Mouse (Mus musculus) R1 (cell line): ENCODE measurements around the gene Popdc3.
"Not testable (repeated sequence)": the region's sequence is repeated elsewhere in the genome, so short reads cannot be mapped to it uniquely, and the experiment has no call there.

Experiments used
- DNase-seq: peaks from one replicate; pipeline ENCODE4 v3.0.0-alpha.2; 2018; ENCODE audit warnings: low read depth, low spot score

The Popdc3 gene

DNA sequence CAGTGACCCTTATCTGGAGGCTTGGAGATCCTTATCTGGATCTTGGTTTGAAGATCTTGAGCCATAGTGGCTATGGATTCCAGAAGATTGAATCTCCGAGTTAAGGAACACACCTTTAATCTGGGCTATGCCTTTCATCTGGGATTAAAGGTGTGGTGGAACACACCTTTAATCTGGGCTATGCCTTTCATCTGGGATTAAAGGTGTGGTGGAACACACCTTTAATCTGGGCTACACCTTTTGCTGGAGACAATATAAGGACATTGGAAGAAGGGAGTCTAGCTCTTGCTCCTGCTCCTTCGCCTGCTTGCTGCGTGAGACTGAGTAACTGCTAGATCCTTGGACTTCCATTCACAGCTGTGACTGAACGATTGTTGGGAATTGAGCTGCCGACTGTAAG lies at the start of gene Popdc3:
Gene Popdc3, plus strand, starts transcription at position 301 of the 400 bp plus-strand sequence.
- DNase-seq: not testable (repeated sequence)

GRCm38 (mm10) chr10:45129105-45129504 lies 48.8 kb upstream of the Popdc3 start:
- no peak for DNase-seq

DNA sequence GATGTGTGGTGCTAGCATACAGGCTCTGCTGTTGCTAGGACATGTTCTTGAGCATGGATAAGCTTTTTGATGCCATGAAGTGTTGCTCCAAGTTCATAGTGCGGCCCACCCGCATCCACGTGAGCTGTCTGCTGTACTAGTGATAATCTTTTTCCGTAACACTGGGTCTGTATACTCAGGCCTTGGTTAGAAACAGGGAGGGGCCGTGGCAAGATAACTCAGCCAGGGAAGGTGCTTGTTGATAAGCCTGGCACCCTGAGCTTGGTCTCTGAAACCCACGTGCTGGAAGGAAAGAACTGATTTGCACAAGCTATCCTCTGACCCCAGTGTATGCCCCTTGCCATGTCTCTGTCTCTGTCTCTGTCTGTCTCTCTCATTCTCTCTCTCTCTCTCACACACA lies 47.9 kb upstream of the Popdc3 start:
- no peak for DNase-seq

- DNase-seq: peak; percentile 58
Measured at GRCm38 (mm10) chr10:45132371-45132770, 45.5 kb upstream of the Popdc3 start.

DNA sequence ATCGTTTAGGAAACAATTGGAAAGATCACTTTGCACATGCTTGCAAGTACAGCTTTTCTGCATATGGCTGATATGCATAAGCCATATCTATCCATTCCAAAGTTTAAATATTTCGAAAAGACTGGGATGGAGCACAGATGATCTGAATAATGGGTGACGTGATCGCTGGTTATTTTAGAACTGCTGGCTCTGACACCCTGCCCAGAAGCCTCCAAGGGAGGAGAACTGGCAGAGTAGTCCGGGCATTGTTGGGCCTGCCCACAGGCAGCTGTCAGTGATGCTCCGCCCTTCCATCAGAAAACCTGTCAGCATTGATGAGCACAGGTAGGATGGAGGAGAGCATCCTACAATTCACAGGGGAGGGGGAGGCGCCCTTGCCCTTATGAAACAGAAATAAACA lies 41.1 kb upstream of the Popdc3 start:
- DNase-seq: no peak

DNA sequence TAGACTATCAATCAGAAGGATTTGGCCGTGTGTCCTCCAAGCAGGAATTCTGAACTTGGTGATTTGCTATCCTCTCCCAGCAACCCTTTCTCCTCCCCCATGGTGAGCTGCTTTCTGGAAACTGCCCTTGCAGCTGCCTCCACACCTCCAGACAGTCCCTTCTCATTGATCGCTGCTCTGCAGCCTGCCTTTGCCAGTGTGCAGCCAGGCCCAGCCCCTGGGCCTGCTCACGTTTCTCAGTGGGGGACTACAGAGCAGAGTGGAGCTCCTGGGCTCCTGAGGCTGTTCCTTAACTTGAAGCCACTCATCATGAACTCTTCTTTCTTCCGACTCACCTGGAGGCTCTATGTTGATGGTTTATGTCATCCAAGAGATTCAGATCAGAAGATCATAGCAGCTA lies 38.0 kb upstream of the Popdc3 start:
- no peak for DNase-seq

DNA sequence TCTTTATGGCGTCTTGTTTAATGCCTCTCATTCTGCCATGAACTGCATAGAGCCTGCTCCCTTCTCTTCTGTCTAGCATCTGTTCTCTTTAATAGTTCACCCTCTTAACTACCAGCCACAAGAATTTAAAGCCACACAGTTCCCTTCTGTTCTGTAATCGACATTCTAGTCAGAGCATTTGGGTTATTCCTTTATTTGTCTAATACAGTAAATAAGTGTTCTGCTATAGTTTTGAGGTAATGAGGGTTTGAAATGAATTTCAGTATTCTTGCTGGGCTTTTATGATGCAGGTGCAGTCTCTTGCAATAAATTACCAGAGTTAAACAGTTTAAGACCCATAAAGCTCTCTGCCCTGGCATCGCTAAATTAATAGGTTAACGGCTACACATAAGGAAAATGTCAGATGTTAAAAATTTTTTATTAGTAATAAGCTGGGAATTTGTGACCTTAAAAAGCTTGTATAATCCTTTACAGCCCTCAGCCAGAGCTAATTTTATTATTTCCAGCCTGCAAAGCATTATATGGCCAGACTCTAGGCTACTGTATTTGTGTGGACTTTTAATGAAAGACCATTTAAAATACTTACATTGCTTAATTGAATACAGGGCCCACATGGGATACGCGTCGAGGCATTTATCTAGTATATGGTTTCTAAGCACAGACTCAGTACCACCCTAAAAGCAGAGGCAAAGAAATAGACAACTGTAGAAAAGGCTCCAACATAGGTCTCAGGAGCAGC lies 37.3 kb upstream of the Popdc3 start:
- no peak for DNase-seq

- DNase-seq: no peak
Measured at GRCm38 (mm10) chr10:45142359-45142758, 35.5 kb upstream of the Popdc3 start.

- no peak for DNase-seq
Measured at GRCm38 (mm10) chr10:45144038-45144817, 33.7 kb upstream of the Popdc3 start.

GRCm38 (mm10) chr10:45146821-45147220 lies 31.1 kb upstream of the Popdc3 start:
- no peak for DNase-seq

DNA sequence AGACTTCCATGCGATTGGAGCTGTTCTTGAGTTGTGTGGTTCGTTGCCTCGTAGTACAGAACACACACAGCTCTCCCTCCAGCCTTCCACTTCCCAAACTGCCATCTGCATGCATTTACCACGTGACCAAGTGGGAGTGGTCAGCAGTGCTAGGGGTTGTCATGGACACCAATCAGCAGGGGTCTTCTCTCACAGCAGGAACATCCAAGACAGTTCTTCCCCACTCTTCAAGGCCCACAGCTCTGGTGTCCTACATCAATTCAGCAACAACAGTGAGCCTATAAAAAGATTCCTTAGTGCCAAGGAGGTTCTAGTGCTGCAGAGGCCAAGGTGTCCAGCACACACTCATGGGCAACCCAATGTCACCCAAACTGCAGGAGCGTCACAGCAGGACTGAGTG lies 26.8 kb upstream of the Popdc3 start:
- peak; percentile 88 for DNase-seq

DNA sequence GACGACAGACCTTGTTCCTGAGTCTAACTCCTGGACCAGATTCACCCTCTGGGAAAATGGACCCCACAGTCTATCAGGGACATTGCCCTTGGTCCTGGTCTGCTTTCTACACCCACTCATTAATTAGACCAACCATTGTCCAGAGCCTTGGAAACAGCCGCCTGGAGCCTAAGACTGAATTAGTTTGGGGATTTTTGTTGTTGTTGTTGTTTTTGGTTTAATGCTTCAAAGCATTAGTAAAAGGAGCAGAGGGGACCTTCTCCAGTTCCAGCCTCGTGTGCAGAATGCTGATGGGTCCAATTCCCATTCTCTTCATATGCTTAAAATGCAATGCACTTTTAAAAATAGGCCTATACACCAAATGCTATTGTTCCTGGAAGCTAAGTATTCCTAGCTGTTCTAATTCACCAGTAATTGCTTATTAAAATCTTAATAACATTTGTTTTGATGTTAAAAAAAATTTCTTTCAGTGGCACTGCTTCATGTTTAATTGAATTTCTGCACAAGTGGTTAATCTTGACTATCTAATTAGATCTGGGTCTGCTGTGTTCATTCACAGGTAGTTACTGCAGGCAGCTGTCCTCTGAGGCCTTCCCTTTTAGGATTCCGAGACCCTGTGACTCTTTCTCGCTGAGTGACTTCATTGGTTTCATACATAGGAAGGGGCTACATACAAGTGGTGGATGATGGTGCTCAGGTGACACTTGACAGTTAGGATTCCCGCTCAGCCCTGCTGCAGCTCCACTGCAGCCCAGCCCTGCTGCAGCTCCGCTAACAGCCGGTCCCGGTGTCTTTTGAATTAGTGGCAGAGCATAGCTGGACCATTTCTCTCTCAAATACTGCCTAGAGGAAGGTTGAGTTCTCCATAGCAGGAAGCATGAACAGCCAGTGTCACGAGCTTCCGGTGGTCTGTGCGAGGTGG lies 25.9 kb upstream of the Popdc3 start:
- DNase-seq: no peak

- DNase-seq: no peak
Measured at GRCm38 (mm10) chr10:45154557-45155060, 23.3 kb upstream of the Popdc3 start.

GRCm38 (mm10) chr10:45165851-45166250 lies 12.0 kb upstream of the Popdc3 start:
- no peak for DNase-seq

GRCm38 (mm10) chr10:45173927-45174326 lies 4.0 kb upstream of the Popdc3 start:
- DNase-seq: no peak

- DNase-seq: no peak
Measured at GRCm38 (mm10) chr10:45174345-45174744, 3.6 kb upstream of the Popdc3 start.

- no peak for DNase-seq
Measured at GRCm38 (mm10) chr10:45180677-45181326, 2.9 kb downstream of the Popdc3 start.

DNA sequence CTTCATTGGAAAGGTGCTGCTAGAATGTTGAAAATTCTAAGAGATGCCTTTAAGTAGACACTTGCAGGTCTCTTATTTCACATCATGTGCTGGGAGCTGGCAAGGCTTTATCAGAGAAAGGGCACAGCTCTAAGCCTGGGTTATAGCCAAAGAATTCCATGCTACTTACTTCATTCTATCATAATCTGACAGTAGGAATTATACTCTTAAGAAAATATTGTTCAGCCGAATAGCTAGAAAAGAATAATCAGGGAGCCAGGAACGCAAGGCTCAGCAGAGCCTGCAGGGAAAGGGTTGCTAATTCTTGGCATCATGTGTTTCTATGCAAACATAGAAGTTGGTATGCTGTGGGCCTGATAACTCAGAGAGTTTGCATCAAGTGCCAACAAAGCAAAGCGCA lies 3.4 kb downstream of the Popdc3 start:
- no peak for DNase-seq

DNA sequence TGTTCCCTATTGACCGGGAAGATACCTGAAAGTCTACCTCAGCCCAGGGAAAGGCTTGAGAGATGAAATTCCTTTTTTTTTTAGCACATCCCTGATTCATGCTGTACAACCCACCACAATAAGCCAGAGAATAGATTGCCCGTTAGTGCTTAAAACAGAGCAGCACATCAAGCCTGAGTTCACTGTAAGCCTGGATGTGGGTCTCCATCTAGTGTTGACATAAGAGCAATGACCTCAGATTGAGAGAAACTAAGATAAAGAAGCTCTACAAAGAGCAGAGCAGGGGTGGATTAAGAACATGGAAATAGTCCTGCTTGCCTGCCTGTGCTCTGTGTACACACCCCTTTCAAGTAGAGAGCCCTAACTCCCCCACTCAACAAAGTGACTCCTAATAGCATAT lies 7.6 kb downstream of the Popdc3 start:
- no peak for DNase-seq

DNA sequence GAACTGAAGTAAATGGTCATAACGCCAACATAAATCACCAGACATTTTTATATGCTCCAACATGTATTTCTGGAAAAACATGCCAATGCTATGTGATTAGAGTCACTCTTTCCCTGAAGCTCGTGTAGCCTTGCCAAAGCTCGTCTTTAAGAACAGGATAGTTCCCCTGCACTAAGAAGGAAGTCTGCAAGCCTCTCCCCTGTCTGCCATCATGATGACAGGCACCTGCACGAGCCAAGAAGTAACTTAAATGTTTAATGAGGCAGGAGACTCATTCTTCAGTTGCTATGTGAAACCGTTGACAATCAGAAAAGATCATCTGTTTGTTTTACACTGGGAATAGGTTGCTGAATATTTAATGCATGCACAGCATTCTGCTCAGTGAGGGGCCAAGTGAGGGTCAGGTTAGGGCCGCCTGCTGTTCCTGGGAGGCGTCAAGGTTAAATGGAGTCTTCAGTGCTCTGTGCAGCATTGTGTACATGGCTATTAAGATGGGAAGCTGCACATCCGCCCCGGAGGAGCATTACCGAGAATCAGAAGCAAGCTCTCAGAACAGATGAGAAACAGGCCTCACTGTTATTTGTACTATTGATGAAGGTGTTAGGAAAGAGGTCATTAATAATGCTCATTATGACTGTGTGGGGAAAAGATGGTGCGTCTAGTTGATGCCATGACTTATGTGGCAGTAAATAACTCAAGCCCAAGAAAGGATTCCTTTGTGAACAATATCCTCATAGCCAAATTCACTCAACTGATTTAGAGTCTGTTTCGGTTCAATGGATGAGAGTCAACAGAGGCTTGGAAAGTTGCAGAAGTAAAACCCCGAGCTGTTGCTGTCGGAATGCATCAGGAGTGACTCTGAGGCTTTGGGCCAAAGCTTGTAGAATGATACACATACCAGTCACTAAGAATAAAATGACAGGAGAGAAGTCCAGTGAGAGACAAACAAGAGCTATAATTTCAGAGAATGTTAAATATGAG lies 15.7 kb downstream of the Popdc3 start:
- peak; percentile 89 for DNase-seq
